Mouse (Mus musculus): ENCODE measurements around the gene Arid1a. TPM values are rescaled to one million over a fixed set of nuclear protein-coding genes. Genes with fewer than 3 reads are reported as not detected.
"Not testable (repeated sequence)": the region's sequence is repeated elsewhere in the genome, so short reads cannot be mapped to it uniquely, and the experiment has no call there.

Arid1a gene
- polyA plus RNA-seq, 1 experiment, result 74.9 TPM

- WGBS, result 63% methylated on average over 4 of the region's 4 CpGs
Observed at GRCm38 (mm10) chr4:133651986-133652385, 104.6 kb downstream of the Arid1a start.

DNA sequence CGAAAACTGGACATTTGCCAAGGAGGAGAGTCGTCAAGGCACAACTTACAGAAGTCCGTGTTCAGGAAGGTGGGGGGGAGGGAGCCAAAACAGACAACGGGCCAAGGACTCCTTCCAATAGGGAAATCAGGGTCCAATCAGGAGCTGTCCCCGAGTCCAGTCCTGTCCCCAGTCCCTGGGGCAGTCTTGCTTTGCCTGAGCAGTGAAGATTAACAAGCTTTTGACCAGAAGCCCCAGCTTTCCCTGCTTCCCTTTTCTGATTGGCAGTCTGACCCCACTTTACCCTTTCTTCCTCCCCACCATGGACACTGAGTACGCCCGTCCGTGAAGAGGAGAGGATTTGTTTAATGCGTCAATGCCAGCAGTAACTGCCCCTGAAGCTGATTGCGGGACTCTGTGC is 105.1 kb downstream of the Arid1a start:
- H3K36me3 ChIP-seq (ENCODE audit: control insufficient read depth, insufficient read depth, low read length), result no peaks in the 10 kb centered on the region
- no peak overlapping the region for H3K4me3 ChIP-seq (ENCODE audit: low read depth, low read length)
- TF ChIP-seq POLR2A (IDR thresholded peaks at IDR 0.05; ENCODE audit: low read depth, low read length), result no peak
- TF ChIP-seq CTCF (IDR thresholded peaks at IDR 0.05; ENCODE audit: extremely low read depth, insufficient read length, insufficient replicate concordance, low read depth, low read length), result no peak
- no peaks in the 10 kb centered on the region for H3K27me3 ChIP-seq (ENCODE audit: control insufficient read depth, insufficient read depth, low read length)
- peaks cover 3% of the 10 kb centered on the region; the same call in 1 of the 2 replicates for H3K4me1 ChIP-seq (ENCODE audit: control insufficient read depth, insufficient read depth, insufficient read length, low read length)
- 61% methylated on average over 10 of the region's 10 CpGs for WGBS
- H3K27ac ChIP-seq (ENCODE audit: insufficient read depth, low read depth, low read length), result no peak overlapping the region

More at GRCm38 (mm10) chr4:133651986-133652385, 104.6 kb downstream of the Arid1a start:
- Histone ChIP-seq H3K4me3 (ENCODE audit: low read depth, low read length) (no peak overlapping the region), H3K36me3 (ENCODE audit: control insufficient read depth, insufficient read depth, low read length) (no peaks in the 10 kb centered on the region), H3K4me1 (ENCODE audit: control insufficient read depth, insufficient read depth, insufficient read length, low read length) (peaks cover 3% of the 10 kb centered on the region; the same call in 1 of the 2 replicates), H3K27me3 (ENCODE audit: control insufficient read depth, insufficient read depth, low read length) (no peaks in the 10 kb centered on the region), H3K27ac (ENCODE audit: insufficient read depth, low read depth, low read length) (no peak overlapping the region)
- TF ChIP-seq POLR2A (IDR thresholded peaks at IDR 0.05; ENCODE audit: low read depth, low read length) (no peak), CTCF (IDR thresholded peaks at IDR 0.05; ENCODE audit: extremely low read depth, insufficient read length, insufficient replicate concordance, low read depth, low read length) (no peak)

DNA sequence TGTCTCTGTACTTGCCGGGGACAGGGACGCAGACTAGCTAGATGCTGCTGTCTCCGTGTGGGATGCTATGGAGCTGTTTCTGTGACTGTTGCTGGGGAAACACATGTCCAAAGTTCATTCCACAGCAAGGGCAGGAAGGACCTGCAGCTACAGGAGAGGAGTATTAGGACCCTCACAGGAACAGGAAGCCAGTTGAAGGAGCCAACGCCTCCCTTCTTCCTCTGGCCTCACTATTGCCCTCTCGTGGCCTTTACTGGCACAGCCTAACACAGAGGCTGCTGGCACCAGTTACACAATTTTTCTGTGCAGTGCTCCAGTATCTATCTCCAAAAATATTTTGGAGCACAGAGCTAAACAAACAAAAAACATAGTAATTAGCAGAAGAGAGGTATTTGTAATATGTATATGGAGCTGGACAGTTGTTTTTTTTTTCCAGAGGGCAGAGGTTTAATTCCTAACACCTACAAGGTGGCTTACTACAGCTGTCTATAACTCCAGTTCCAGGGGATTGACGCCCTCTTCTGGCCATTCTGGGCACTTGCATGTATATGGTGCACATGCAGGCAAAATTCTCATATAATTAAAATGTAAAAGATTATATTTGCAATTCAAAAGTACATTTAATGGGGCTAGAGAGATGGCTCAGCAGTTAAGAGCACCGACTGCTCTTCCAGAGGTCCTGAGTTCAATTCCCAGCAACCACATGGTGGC is 106.4 kb downstream of the Arid1a start, which contains the start of gene Zdhhc18:
Gene Zdhhc18 (minus strand): TSS at position 166 of the 711 bp plus-strand sequence.
- H3K4me3 ChIP-seq (ENCODE audit: low read depth, low read length), result peak within 1 kb of the TSS; percentile 61

GRCm38 (mm10) chr4:133649464-133649863 is 107.1 kb downstream of the Arid1a start:
- H3K27me3 ChIP-seq (ENCODE audit: control insufficient read depth, insufficient read depth, low read length); H3K4me1 ChIP-seq (ENCODE audit: control insufficient read depth, insufficient read depth, insufficient read length, low read length); H3K36me3 ChIP-seq (ENCODE audit: control insufficient read depth, insufficient read depth, low read length): not testable (repeated sequence)
- Histone ChIP-seq H3K27ac (ENCODE audit: insufficient read depth, low read depth, low read length) (peak overlapping the region; percentile 52), H3K4me3 (ENCODE audit: low read depth, low read length) (peak overlapping the region; percentile 61; the same call in 1 of the 2 replicates)
- 75% methylated on average over 5 of the region's 5 CpGs for WGBS

More for the DNA sequence above, 106.4 kb downstream of the Arid1a start, which contains the start of gene Zdhhc18:
- Histone ChIP-seq H3K36me3 (ENCODE audit: control insufficient read depth, insufficient read depth, low read length) (no peaks in the 10 kb centered on the region), H3K4me1 (ENCODE audit: control insufficient read depth, insufficient read depth, insufficient read length, low read length) (peaks cover 3% of the 10 kb centered on the region; the same call in 1 of the 2 replicates), H3K27ac (ENCODE audit: insufficient read depth, low read depth, low read length) (peak within 1 kb of the TSS; percentile 52), H3K27me3 (ENCODE audit: control insufficient read depth, insufficient read depth, low read length) (no peaks in the 10 kb centered on the region)
- WGBS, result 28% methylated on average over 7 of the region's 7 CpGs
- TF ChIP-seq CTCF (IDR thresholded peaks at IDR 0.05; ENCODE audit: extremely low read depth, insufficient read length, insufficient replicate concordance, low read depth, low read length), result peak; percentile 94; the same call in 1 of the 2 replicates
- TF ChIP-seq POLR2A (IDR thresholded peaks at IDR 0.05; ENCODE audit: low read depth, low read length), result 0 out of 2 replicates have a peak, but pooled peaks have one; percentile 37

DNA sequence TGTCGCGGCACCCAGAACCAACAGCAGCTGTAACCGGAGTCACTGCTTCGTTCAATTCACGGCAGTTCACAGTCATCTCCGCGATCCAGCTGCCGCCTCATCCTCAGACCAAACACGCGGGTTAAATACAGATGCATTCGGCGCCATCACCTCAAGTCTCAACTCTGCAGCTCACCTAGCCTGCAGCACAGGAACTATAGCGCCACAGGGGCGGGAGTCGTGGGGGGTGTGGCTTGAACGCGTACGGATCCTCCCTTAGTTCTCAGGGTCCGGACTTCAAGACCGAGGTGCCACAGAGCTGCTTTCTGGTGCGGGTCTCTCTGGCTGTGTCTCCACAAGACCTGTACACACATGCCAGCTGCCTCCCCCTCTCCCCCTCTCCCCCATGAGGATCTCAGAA is 110.9 kb downstream of the Arid1a start:
- H3K4me3 ChIP-seq (ENCODE audit: low read depth, low read length), result no peak overlapping the region
- no peaks in the 10 kb centered on the region for H3K36me3 ChIP-seq (ENCODE audit: control insufficient read depth, insufficient read depth, low read length)
- H3K4me1 ChIP-seq (ENCODE audit: control insufficient read depth, insufficient read depth, insufficient read length, low read length), result peaks cover 3% of the 10 kb centered on the region; the same call in 1 of the 2 replicates
- no peak overlapping the region for H3K27ac ChIP-seq (ENCODE audit: insufficient read depth, low read depth, low read length)
- H3K27me3 ChIP-seq (ENCODE audit: control insufficient read depth, insufficient read depth, low read length), result no peaks in the 10 kb centered on the region
- WGBS, result 53% methylated on average over 21 of the region's 21 CpGs
- TF ChIP-seq POLR2A (IDR thresholded peaks at IDR 0.05; ENCODE audit: low read depth, low read length) (no peak), CTCF (IDR thresholded peaks at IDR 0.05; ENCODE audit: extremely low read depth, insufficient read length, insufficient replicate concordance, low read depth, low read length) (no peak)

- Histone ChIP-seq H3K4me1 (ENCODE audit: control insufficient read depth, insufficient read depth, insufficient read length, low read length) (peaks cover 3% of the 10 kb centered on the region; the same call in 1 of the 2 replicates), H3K27me3 (ENCODE audit: control insufficient read depth, insufficient read depth, low read length) (no peaks in the 10 kb centered on the region), H3K27ac (ENCODE audit: insufficient read depth, low read depth, low read length) (no peak overlapping the region), H3K4me3 (ENCODE audit: low read depth, low read length) (no peak overlapping the region), H3K36me3 (ENCODE audit: control insufficient read depth, insufficient read depth, low read length) (no peaks in the 10 kb centered on the region)
- TF ChIP-seq CTCF (IDR thresholded peaks at IDR 0.05; ENCODE audit: extremely low read depth, insufficient read length, insufficient replicate concordance, low read depth, low read length) (no peak), POLR2A (IDR thresholded peaks at IDR 0.05; ENCODE audit: low read depth, low read length) (no peak)
- WGBS, result 90% methylated on average over 3 of the region's 3 CpGs
Observed at GRCm38 (mm10) chr4:133645195-133645594, 111.4 kb downstream of the Arid1a start.

GRCm38 (mm10) chr4:133634043-133634410 is 122.5 kb downstream of the Arid1a start:
- 88% methylated on average over 5 of the region's 5 CpGs for WGBS

More at GRCm38 (mm10) chr4:133634043-133634410, 122.5 kb downstream of the Arid1a start:
- Histone ChIP-seq H3K4me3 (ENCODE audit: low read depth, low read length) (no peak overlapping the region), H3K4me1 (ENCODE audit: control insufficient read depth, insufficient read depth, insufficient read length, low read length) (peaks cover 17% of the 10 kb centered on the region), H3K27ac (ENCODE audit: insufficient read depth, low read depth, low read length) (no peak overlapping the region), H3K36me3 (ENCODE audit: control insufficient read depth, insufficient read depth, low read length) (no peaks in the 10 kb centered on the region), H3K27me3 (ENCODE audit: control insufficient read depth, insufficient read depth, low read length) (no peaks in the 10 kb centered on the region)
- no peak for TF ChIP-seq POLR2A (IDR thresholded peaks at IDR 0.05; ENCODE audit: low read depth, low read length)
- TF ChIP-seq CTCF (IDR thresholded peaks at IDR 0.05; ENCODE audit: extremely low read depth, insufficient read length, insufficient replicate concordance, low read depth, low read length), result no peak
